Mouse (Mus musculus): ENCODE measurements at regions not wholly inside any gene's neighbourhood (a gene's known extent, or its start where the extent isn't known, plus 50 kb on each side); places are given as distances from the start of the nearest gene placed in this dataset.

- TF ChIP-seq CTCF (IDR thresholded peaks at IDR 0.05; ENCODE audit: low read depth, low read length) (no peak), TAL1 (conservative IDR thresholded peaks at IDR 0.05; ENCODE audit: low read depth, low read length) (no peak), GATA1 (IDR thresholded peaks at IDR 0.05; ENCODE audit: borderline replicate concordance, low read length) (no peak), POLR2AphosphoS5 (IDR thresholded peaks at IDR 0.05; ENCODE audit: insufficient replicate concordance, low read depth, low read length) (no peak), GATA2 (IDR thresholded peaks at IDR 0.05; ENCODE audit: borderline replicate concordance, low read depth, low read length) (no peak)
These were observed 77.6 kb upstream of the Acvr2a start for GRCm38 (mm10) chr2:48736312-48736711.
